Mouse (Mus musculus): ENCODE measurements around the gene Pde4dip.

The Pde4dip gene

GRCm38 (mm10) chr3:97802927-97803326 lies 85.6 kb downstream of the Pde4dip start:
- DNase-seq (ENCODE audit: extremely low read depth, insufficient read length, low spot score): no peak

GRCm38 (mm10) chr3:97802297-97802696 lies 86.2 kb downstream of the Pde4dip start:
- DNase-seq (ENCODE audit: extremely low read depth, insufficient read length, low spot score): no peak

GRCm38 (mm10) chr3:97801178-97801699 lies 87.3 kb downstream of the Pde4dip start:
- no peak for DNase-seq (ENCODE audit: extremely low read depth, insufficient read length, low spot score)

GRCm38 (mm10) chr3:97800657-97801056 lies 87.8 kb downstream of the Pde4dip start:
- no peak for DNase-seq (ENCODE audit: extremely low read depth, insufficient read length, low spot score)

GRCm38 (mm10) chr3:97800004-97800403 lies 88.5 kb downstream of the Pde4dip start:
- DNase-seq (ENCODE audit: extremely low read depth, insufficient read length, low spot score): no peak

GRCm38 (mm10) chr3:97799267-97799666 lies 89.2 kb downstream of the Pde4dip start:
- DNase-seq (ENCODE audit: extremely low read depth, insufficient read length, low spot score): no peak

GRCm38 (mm10) chr3:97797371-97797770 lies 91.1 kb downstream of the Pde4dip start:
- no peak for DNase-seq (ENCODE audit: extremely low read depth, insufficient read length, low spot score)

GRCm38 (mm10) chr3:97793995-97794394 lies 94.5 kb downstream of the Pde4dip start:
- no peak for DNase-seq (ENCODE audit: extremely low read depth, insufficient read length, low spot score)

- DNase-seq (ENCODE audit: extremely low read depth, insufficient read length, low spot score): no peak
These were observed 98.4 kb downstream of the Pde4dip start for GRCm38 (mm10) chr3:97790150-97790549.

GRCm38 (mm10) chr3:97789317-97789716 lies 99.2 kb downstream of the Pde4dip start:
- DNase-seq (ENCODE audit: extremely low read depth, insufficient read length, low spot score): no peak

GRCm38 (mm10) chr3:97776195-97776594 lies 112.3 kb downstream of the Pde4dip start:
- DNase-seq (ENCODE audit: extremely low read depth, insufficient read length, low spot score): no peak

- no peak for DNase-seq (ENCODE audit: extremely low read depth, insufficient read length, low spot score)
These were observed 112.8 kb downstream of the Pde4dip start for GRCm38 (mm10) chr3:97775742-97776141.

- no peak for DNase-seq (ENCODE audit: extremely low read depth, insufficient read length, low spot score)
These were observed 113.6 kb downstream of the Pde4dip start for GRCm38 (mm10) chr3:97774861-97775260.

- peak; percentile 95 for DNase-seq (ENCODE audit: extremely low read depth, insufficient read length, low spot score)
These were observed 120.4 kb downstream of the Pde4dip start for GRCm38 (mm10) chr3:97767771-97768762.

- DNase-seq (ENCODE audit: extremely low read depth, insufficient read length, low spot score): peak; percentile 45
These were observed 121.3 kb downstream of the Pde4dip start for GRCm38 (mm10) chr3:97767041-97767770.

GRCm38 (mm10) chr3:97766459-97766858 lies 122.0 kb downstream of the Pde4dip start:
- DNase-seq (ENCODE audit: extremely low read depth, insufficient read length, low spot score): peak; percentile 10

- no peak for DNase-seq (ENCODE audit: extremely low read depth, insufficient read length, low spot score)
These were observed 124.4 kb downstream of the Pde4dip start for GRCm38 (mm10) chr3:97764152-97764551.

- no peak for DNase-seq (ENCODE audit: extremely low read depth, insufficient read length, low spot score)
These were observed 126.6 kb downstream of the Pde4dip start for GRCm38 (mm10) chr3:97761951-97762350.

GRCm38 (mm10) chr3:97761168-97761567 lies 127.3 kb downstream of the Pde4dip start:
- no peak for DNase-seq (ENCODE audit: extremely low read depth, insufficient read length, low spot score)

- no peak for DNase-seq (ENCODE audit: extremely low read depth, insufficient read length, low spot score)
These were observed 128.7 kb downstream of the Pde4dip start for GRCm38 (mm10) chr3:97759846-97760245.

GRCm38 (mm10) chr3:97757501-97757900 lies 131.0 kb downstream of the Pde4dip start:
- no peak for DNase-seq (ENCODE audit: extremely low read depth, insufficient read length, low spot score)

Data from 3134 (cell line).